Mouse (Mus musculus) frontal cortex, adult (tissue): ENCODE results near the gene Kcnh1.

Source experiments
- ATAC-seq: cut with Nextera tagmentation; 2 replicates; pipeline ENCODE4 v1.9.2; 2017; ENCODE audit warnings: mild to moderate bottlenecking, moderate library complexity, mixed read lengths; ENCODE audit not compliant: low TSS enrichment

Kcnh1 gene

GRCm38 (mm10) chr1:192268878-192269277, 78.3 kb downstream of the Kcnh1 start:
- ATAC-seq: peak; percentile 24; the same call in 1 of the 2 replicates

GRCm38 (mm10) chr1:192269911-192270310, 79.3 kb downstream of the Kcnh1 start:
- ATAC-seq: peak; percentile 41

DNA sequence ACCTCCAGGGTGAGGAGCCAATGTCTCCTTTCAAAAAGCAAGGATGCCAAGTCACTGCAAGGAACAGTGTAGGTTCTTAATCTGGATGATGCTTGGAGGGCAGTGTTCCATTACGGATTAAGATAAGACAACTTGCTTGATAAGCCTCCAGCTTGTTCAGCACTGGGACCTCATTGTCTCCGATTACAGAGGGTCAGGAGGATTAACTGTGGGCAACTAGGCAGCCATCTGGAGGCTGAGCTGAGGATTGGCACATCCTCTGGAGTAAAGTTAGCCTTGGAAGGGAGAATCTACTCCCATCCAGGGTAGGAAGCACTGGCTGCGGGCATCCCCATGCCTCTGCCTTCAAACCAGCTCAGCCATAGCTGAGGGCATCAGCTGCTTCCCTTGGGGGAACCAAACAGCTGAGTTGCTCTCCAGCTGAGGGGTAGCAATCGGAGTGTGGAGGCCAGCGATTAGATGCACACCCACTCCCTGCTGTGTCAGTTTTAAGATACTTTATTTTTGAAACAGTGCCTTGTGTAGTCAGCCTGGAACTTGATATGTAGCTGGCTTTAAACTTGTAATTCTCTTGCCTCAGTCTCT, 87.3 kb downstream of the Kcnh1 start:
- ATAC-seq: peak; percentile 39

DNA sequence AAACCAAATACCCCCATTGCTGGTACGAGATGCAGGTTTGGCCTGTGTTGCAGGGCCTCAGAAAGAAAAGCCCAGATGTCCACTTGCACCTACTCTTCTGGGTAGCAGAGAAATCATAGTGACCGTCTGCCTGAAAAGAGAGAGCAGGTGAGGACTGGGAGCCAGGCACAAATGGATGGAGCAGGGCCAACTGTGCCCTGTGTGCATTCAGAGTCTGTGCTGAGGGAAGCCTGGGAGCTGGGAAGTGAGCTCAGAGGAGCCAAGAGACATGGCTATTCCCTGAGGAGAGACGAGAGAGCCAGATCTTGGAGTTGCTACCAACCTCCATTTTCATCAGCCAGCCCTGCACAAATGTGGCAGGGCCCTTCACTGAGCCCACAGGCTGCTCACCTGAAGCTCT, 93.8 kb downstream of the Kcnh1 start:
- ATAC-seq: no peak

- ATAC-seq: peak; percentile 62
These were observed 94.4 kb downstream of the Kcnh1 start for GRCm38 (mm10) chr1:192284950-192285349.

- no peak for ATAC-seq
These were observed 97.9 kb downstream of the Kcnh1 start for GRCm38 (mm10) chr1:192288456-192288855.

DNA sequence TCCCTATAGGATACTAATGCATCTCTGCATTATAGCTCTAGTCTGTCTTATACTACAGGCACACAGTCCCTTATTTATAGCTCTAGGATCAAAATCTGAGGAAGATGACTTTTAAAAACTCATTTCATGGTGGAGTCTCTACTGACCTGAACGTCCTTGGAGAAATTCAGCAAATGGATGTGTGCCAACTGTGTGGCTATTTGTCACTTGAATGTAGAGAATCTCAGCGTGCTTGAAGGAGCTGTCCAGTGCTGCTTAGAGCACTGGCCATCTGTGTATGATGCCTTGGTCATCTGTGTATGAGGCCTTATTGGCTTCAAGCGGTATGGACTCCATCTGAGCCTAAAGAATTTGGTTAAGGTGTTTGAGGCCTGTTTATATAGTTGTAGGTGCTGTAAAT, 100.7 kb downstream of the Kcnh1 start:
- ATAC-seq: no peak

DNA sequence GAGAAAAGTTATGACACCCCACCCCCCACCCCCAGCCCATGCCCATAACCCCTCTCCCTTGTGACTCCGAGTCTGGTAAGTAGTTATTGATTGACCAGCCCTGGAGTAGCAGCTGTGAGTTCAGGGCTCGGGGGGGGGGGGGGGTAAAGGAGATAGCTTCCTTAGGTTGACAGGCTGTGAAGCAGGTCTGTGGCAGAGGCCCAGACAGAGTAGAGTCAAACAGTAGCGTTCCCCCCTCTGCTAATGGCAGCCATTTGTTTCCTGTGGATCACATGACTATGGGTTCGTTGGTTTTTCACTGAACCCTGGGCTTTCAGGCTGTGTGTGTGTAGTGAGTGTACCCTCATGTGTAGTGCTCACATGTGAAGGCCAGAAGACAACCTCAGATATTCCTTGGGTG, 102.8 kb downstream of the Kcnh1 start:
- no peak for ATAC-seq

DNA sequence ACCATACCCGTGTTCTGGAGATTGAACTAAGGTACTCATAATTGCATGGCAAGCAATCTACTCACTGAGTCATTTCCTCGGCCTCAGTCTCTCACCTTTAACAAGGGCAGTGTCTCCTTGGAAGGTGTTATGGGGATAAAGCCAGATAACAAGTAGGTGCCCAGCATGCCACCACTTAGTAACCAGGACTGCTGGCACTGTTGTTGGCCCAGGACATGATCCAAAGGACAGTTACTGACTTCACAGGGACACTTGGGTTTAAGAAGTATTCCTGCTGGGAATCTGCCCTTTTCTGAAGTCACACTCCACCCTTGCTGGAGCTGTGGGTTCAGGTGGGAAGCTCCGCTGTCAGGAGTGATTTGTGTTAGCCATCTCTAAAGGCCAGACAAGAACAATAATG, 103.3 kb downstream of the Kcnh1 start:
- no peak for ATAC-seq

- ATAC-seq: peak; percentile 77
These were observed 104.8 kb downstream of the Kcnh1 start for GRCm38 (mm10) chr1:192295243-192295860.

GRCm38 (mm10) chr1:192295902-192296301, 105.3 kb downstream of the Kcnh1 start:
- ATAC-seq: no peak

DNA sequence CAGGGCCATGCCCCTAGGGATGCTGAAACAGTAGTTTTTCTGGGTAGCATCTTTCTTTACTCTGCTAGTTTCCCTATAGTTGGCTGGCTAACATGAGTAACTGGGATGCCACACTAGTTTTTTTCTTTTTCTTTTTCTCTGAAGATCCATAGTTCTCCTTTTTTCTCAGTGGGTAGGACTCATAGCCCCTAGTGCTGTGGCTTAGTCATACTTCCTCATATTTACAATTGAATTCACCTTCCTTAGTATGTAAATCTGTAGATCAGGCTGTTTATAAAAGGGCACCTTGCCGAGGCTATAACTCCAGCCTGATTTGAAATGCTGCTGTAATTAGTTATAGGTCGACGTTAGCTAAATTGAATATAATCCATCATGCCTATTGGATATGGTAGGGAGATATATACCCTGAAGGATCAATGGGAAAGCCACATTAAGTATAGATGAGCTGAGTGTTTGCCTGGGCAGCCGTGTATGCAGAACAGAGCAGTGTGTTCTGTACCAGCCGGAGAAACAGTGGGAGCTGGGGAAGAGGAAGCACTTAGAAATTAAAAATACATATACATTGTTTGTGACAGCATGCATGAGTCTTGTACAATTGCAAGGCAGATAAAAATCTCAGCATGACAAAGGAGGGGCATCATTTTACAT, 107.0 kb downstream of the Kcnh1 start:
- no peak for ATAC-seq

DNA sequence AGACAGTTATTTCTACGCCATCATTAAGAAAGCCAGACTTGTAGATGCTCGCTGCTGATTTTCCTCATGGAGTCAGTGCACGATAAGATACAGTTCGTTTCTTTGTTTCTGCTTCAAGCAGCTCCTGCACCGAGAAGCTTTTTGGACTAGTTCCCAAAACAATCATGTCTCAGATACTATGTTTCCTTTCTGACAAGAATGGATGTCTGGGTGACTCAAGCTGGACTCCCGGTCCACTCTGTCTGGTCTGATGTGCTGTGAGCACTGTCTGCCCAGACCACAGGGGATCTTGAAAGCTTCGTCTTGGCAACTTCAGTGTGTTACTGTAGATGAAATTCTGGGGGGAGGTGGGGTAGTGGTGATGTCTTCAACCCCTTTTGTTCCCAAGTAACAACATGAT, 109.8 kb downstream of the Kcnh1 start:
- ATAC-seq: peak; percentile 17; the same call in 1 of the 2 replicates

DNA sequence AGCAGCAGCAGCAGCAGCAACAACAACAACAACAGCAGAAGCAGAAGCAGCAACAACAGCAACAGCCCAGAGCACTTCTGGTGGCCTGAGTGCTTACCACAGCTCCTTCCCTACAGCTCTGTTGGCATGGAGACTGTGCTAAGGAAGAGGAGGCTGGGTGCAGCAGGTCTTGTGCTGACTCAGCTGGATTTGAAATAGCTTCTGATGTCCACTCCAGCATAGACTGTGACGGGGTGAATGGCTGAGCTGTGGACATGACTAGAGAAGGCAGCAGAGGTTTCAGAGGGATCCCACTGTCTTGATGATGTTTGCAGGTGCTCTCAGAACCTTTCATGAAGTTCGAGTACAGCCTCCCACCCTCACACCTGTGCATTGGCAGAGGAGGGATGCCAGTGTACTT, 113.0 kb downstream of the Kcnh1 start:
- no peak for ATAC-seq

- ATAC-seq: no peak
These were observed 114.6 kb downstream of the Kcnh1 start for GRCm38 (mm10) chr1:192305155-192305554.

- no peak for ATAC-seq
These were observed 116.5 kb downstream of the Kcnh1 start for GRCm38 (mm10) chr1:192307055-192307454.

DNA sequence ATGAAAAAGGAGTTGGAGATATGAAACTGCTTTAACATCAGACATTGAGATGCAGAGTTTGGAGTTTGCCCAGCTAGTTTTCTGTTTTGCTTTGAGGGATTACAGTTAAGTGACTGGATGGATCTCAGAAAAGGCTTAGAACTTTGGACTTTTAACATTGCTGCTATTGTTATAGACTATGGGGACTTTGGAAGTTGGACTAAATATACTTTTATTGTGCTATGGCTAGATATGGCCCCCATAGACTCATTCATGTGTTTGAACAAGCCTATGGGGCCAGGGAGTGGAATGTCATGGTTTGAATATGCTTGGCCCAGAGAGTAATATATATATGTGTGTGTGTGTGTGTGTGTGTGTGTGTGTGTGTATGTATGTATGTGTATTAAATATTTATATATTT, 120.7 kb downstream of the Kcnh1 start:
- ATAC-seq: no peak

DNA sequence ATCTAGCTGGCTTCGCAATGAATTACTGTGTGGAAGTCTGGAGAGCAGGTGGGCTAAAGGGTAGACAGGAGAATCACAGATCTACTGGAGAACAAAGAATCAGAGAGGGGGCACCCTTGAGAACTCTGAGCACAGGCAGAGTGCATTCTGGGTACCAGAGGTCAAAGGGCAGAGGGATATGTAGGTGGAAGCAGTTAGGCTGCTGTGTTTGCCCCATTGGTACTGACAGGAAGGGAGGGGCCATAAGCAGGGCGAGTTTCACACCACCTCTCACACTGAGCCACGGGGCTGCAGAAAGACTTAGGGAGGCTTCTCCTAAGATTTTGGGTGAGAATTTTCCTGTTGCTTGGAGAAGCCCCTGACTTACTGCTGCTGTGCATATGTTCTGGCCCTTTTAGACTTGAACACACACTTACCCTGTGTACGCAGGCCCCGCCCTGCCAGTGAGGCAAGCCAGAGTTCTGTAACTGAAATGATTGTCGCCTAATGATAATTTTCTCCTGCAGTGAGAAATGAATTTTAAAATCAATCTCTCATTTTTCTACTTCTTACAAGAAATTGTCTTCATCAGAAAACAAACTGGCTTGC, 121.4 kb downstream of the Kcnh1 start:
- no peak; the same call in 1 of the 2 replicates for ATAC-seq

DNA sequence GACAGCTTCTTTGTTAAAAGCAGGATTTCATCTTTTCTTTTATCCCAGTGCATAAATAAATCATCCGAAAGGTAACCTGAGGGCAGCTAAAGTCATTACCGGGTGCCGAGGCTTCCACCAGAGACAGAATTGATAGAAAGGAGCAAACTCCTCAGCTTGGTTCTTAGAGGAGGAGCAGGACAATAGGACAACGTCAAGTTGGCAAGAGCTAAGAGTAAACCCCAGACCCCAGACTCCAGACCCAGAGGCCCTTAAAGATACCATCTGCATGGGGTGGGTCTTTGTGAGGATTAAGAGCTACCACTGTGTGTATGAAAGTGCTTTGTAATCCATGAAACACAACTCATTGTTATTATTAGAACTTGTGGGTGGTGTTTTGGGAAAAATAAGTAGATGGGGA, 121.9 kb downstream of the Kcnh1 start:
- no peak for ATAC-seq

GRCm38 (mm10) chr1:192312998-192313397, 122.4 kb downstream of the Kcnh1 start:
- ATAC-seq: no peak

DNA sequence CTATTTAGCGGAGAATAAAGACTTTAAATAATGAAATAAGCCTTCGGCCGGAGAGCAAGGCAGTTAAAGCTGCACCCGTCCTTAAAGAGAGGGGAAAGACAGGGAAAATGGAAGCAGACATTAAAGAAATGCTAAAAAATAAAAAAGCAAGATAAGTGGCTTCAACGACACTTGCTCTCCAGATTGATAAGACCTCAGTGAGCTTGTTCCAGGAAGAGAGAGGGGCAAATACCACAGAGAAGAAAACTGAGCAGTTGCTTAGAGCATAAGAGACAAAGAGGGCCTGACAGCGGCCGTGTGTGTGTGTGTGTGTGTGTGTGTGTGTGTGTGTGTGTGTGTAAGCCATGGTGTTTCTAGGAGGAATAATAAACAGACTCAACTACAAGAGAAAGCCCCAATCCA, 123.0 kb downstream of the Kcnh1 start:
- ATAC-seq: no peak

DNA sequence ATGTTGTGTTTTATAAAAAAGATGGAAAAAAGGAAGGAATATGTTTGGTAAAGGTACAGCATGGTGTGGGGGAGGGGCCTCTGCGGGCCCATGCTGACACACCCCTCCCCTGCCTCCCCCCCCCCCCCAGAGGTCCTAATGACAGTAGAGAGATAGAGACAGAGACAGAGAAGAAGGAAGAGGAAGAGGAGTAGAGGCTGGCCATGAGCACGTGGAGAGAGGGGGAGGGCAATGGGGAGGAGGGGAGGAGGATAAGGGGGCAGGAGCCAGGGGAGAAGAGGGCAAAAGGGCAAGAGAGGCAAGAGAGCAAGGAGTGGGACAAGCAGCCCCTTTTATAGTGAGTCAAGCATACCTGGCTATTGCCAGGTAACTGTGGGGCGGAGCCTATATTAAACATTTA, 123.5 kb downstream of the Kcnh1 start:
- no peak for ATAC-seq
